Mouse (Mus musculus) myocyte (in vitro differentiated cells): Measurements from ENCODE around the gene Pacrg.

ENCODE experiments used
- CEBPB ChIP-seq: IDR thresholded peaks from 2 replicates; pipeline ENCODE4 v1.6.1; 2011; ENCODE audit warnings: mild to moderate bottlenecking, moderate library complexity; ENCODE audit not compliant: poor library complexity, insufficient read depth, severe bottlenecking
- E2F4 ChIP-seq: IDR thresholded peaks from one replicate; pipeline ENCODE4 v1.6.1; 2011; ENCODE audit warnings: mild to moderate bottlenecking, control low read depth, moderate library complexity; ENCODE audit not compliant: insufficient read depth
- MAX ChIP-seq: IDR thresholded peaks from one replicate; pipeline ENCODE4 v1.6.1; 2011; ENCODE audit warnings: low read depth, mild to moderate bottlenecking, control low read depth
- MYOD1 ChIP-seq, 3 experiments: IDR thresholded peaks; one replicate each; pipeline ENCODE4 v1.6.1; 2011; ENCODE audit warnings: control low read depth in 2 of 3, low read depth in 2 of 3, mild to moderate bottlenecking in 2 of 3, moderate library complexity in 1 of 3; ENCODE audit not compliant: insufficient read length in 2 of 3, control insufficient read depth in 1 of 3
- MYOG ChIP-seq, 3 experiments: IDR thresholded peaks; one replicate each; pipeline ENCODE4 v1.6.1; 2011; ENCODE audit warnings: control low read depth in 2 of 3, low read depth in 2 of 3, mild to moderate bottlenecking in 2 of 3; ENCODE audit not compliant: insufficient read length in 2 of 3, control insufficient read depth in 1 of 3, insufficient read depth in 1 of 3
- POLR2A ChIP-seq: IDR thresholded peaks from one replicate; pipeline ENCODE4 v1.6.1; 2011; ENCODE audit warnings: low read depth, mild to moderate bottlenecking, control low read depth, moderate library complexity; ENCODE audit not compliant: insufficient read length
- POLR2AphosphoS2 ChIP-seq: IDR thresholded peaks from one replicate; pipeline ENCODE4 v1.6.1; 2011; ENCODE audit warnings: low read depth, control low read depth; ENCODE audit not compliant: insufficient read length
- REST ChIP-seq: IDR thresholded peaks from one replicate; pipeline ENCODE4 v1.6.1; 2011; ENCODE audit warnings: mild to moderate bottlenecking, control low read depth, moderate library complexity; ENCODE audit not compliant: insufficient read depth, insufficient read length
- SRF ChIP-seq: IDR thresholded peaks from one replicate; pipeline ENCODE4 v1.6.1; 2011; ENCODE audit warnings: low read depth; ENCODE audit not compliant: control insufficient read depth, insufficient read length
- TCF12 ChIP-seq: IDR thresholded peaks from one replicate; pipeline ENCODE4 v1.6.1; 2011; ENCODE audit warnings: mild to moderate bottlenecking, control low read depth; ENCODE audit not compliant: poor library complexity, insufficient read depth, severe bottlenecking
- USF1 ChIP-seq: IDR thresholded peaks from one replicate; pipeline ENCODE4 v1.6.1; 2011; ENCODE audit warnings: low read depth, mild to moderate bottlenecking, control low read depth, moderate library complexity

GRCm38 (mm10) chr17:10791661-10792060 lies 48.5 kb downstream of the Pacrg start:
- no peak for TF ChIP-seq USF1
- no peak for TF ChIP-seq TCF12
- no peak for TF ChIP-seq POLR2A
- no peak for TF ChIP-seq CEBPB
- no peak for TF ChIP-seq POLR2AphosphoS2
- no peak for TF ChIP-seq E2F4
- no peak for TF ChIP-seq MYOD1 (IDR thresholded peaks at IDR 0.05; ENCODE audit: control insufficient read depth in 1 of 3, insufficient read length in 2 of 3, low read depth in 2 of 3)
- TF ChIP-seq SRF = no peak
- no peak for TF ChIP-seq REST
- no peak for TF ChIP-seq MYOG (IDR thresholded peaks at IDR 0.05; ENCODE audit: control insufficient read depth in 1 of 3, insufficient read depth in 1 of 3, insufficient read length in 2 of 3, low read depth in 2 of 3)
- no peak for TF ChIP-seq MAX
